Mouse (Mus musculus) neural tube, embryonic 12.5 days (tissue): ENCODE data around the gene Gm26620. TPM values are rescaled to one million over a fixed set of nuclear protein-coding genes. Genes with fewer than 3 reads are reported as not detected.

Experiments
- ATAC-seq: fragments of 200-750 bp; cut with Nextera tagmentation; 2 replicates; pipeline ENCODE4 v1.8.0; 2017; ENCODE audit warnings: low read depth, mild to moderate bottlenecking, moderate TSS enrichment, moderate library complexity; ENCODE audit not compliant: low FRiP score
- H3K27ac ChIP-seq: fragments of 300-500 bp; sonication (generic); 2 replicates; pipeline ENCODE4 v1.5.1; 2016
- H3K27me3 ChIP-seq: fragments of 300-500 bp; sonication (generic); replicated peaks from 2 replicates; pipeline ENCODE4 v1.6.1; 2016; ENCODE audit warnings: mild to moderate bottlenecking
- H3K36me3 ChIP-seq: fragments of 300-500 bp; sonication (generic); 2 replicates; pipeline ENCODE4 v1.6.1; 2016; ENCODE audit warnings: mild to moderate bottlenecking
- H3K4me1 ChIP-seq: fragments of 300-500 bp; sonication (generic); 2 replicates; pipeline ENCODE4 v1.6.1; 2016
- H3K4me2 ChIP-seq: fragments of 300-500 bp; sonication (generic); replicated peaks from 2 replicates; pipeline ENCODE4 v1.6.1; 2016; ENCODE audit warnings: mild to moderate bottlenecking
- H3K4me3 ChIP-seq: fragments of 300-500 bp; sonication (generic); 2 replicates; pipeline ENCODE4 v1.5.1; 2016
- H3K9ac ChIP-seq: fragments of 300-500 bp; sonication (generic); 2 replicates; pipeline ENCODE4 v1.6.1; 2016; ENCODE audit warnings: mild to moderate bottlenecking
- H3K9me3 ChIP-seq: fragments of 300-500 bp; sonication (generic); 2 replicates; pipeline ENCODE4 v1.6.1; 2016; ENCODE audit warnings: mild to moderate bottlenecking
- WGBS: fragments of 180-500 bp; shearing (Covaris S2); methylation state at CpG from one replicate; pipeline ENCODE4 v1.1.7; 2016; 5-methylcytosine and 5-hydroxymethylcytosine counted together
- polyA plus RNA-seq: library from polyadenylated mRNA; unstranded; fragments of >200 nt; fragmentation: Nextera tagmentation; extraction: Ambion mirVana; gene quantifications from 2 replicates; pipeline ENCODE4 v1.2.1, GENCODE M21; 2016

The Gm26620 gene
- polyA plus RNA-seq, 1 experiment from 2014 or later, result 0.51 TPM

DNA sequence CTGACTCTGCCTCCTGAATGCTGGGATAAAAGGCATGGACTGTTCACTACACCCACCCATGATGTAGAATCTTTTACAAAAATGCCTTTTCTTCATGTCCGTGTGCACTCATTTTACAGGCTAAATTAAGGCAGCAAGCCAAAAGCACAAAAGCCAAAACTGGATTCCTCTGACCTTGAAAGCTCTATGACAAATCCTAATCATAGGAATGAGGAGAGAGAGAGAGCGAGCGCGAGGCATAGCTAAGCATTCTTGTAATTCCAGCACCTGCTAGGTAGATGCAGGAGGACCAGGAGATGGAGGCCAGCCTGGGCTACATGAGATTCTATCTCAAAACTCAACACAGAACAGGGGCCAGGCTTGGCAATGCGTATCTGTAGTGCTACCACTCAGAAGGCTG is 8.0 kb upstream of the Gm26620 start:
- Histone ChIP-seq H3K4me1 (no peaks in the 10 kb centered on the region), H3K9me3 (no peaks in the 10 kb centered on the region), H3K27ac (no peak overlapping the region), H3K4me2 (no peak overlapping the region), H3K27me3 (no peaks in the 10 kb centered on the region), H3K9ac (no peak overlapping the region), H3K36me3 (peaks cover 37% of the 10 kb centered on the region), H3K4me3 (no peak overlapping the region)
- WGBS, result 96% methylated on average over 5 of the region's 5 CpGs
- no peak for ATAC-seq

DNA sequence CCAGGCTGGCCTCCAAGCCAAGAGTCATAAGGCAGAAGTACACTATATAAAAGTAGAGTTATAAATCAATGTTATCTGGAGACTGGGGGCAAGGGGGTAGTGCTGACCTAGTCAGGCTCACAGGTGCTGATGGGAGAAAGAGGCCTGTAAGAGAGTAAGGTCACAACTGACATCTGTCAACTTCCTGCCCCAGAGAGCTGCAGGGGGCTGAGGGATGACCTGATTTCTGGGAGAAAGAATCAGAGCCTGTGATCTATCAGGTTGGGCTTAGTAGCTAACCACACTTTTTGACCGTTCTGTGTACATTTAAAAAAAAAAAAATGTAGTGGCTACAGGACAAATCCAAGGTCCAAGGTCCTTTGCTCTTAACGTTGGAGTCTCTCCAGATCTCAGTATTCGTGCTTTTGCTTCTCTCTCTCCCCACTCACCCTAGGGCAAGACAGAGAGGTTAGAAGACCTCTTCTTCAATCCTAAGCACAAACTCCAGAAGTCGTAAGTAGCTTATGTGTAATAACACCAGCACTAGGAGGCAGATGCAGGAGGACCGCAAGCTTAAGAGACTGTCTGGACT is 1.9 kb upstream of the Gm26620 start:
- ATAC-seq, result no peak
- peaks cover 21% of the 10 kb centered on the region for H3K36me3 ChIP-seq
- WGBS, result 92% methylated on average over 5 of the region's 5 CpGs

DNA sequence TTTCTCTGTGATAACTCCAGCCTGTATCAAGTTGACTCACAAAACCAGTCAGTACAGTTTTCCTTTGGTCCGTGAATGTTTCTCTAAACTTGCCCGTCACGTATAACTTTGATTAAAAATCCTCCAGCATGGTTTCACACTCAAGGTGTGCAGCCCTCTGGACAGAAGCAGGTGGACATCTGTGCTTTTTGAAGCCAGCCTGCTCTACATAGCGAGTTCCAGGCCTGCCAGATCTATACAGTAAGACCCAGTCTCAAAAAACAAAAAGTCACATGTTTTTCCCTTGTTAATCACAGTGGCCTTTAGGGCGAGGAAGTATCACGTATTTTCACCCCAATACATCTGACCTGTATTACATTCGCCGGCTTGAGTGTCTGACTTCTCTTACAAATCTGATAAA is 475 bp upstream of the Gm26620 start:
- Histone ChIP-seq H3K4me3 (peak overlapping the region; percentile 73), H3K9ac (peak overlapping the region; percentile 71), H3K4me2 (peak overlapping the region; percentile 72), H3K27me3 (no peaks in the 10 kb centered on the region), H3K9me3 (no peaks in the 10 kb centered on the region), H3K4me1 (peaks cover 6% of the 10 kb centered on the region), H3K27ac (no peak overlapping the region), H3K36me3 (peaks cover 15% of the 10 kb centered on the region)
- 31% methylated on average over 8 of the region's 8 CpGs for WGBS
- ATAC-seq, result 0 out of 2 replicates have a peak, but pooled peaks have one; percentile 5

More for the DNA sequence above, 1.9 kb upstream of the Gm26620 start:
- H3K4me3 ChIP-seq, result no peak overlapping the region
- H3K4me2 ChIP-seq, result no peak overlapping the region
- H3K27ac ChIP-seq, result no peak overlapping the region
- H3K4me1 ChIP-seq, result peaks cover 6% of the 10 kb centered on the region
- H3K9ac ChIP-seq, result no peak overlapping the region
- no peaks in the 10 kb centered on the region for H3K27me3 ChIP-seq
- no peaks in the 10 kb centered on the region for H3K9me3 ChIP-seq

DNA sequence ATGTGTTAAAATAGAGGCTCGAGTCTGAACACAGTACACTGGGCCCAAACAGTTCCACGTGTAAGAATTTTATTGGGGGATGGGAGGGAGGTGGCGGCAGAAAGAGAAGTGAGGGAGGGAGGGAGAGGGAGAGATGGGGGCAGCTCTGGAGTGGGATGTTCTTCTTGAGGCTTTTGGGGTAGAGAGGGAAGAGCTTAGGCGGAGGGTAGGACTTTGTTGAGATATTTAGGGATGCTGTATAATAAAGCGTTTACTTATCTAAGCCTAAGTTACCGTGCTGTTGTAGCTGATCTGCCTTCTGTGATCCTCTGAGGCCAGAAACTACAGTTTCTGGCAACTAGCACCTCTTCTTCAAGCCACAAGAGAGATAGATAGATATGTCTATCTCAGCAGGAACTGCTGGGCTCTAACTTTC is 1.2 kb downstream of the Gm26620 start:
- 50% methylated on average over 6 of the region's 6 CpGs for WGBS

DNA sequence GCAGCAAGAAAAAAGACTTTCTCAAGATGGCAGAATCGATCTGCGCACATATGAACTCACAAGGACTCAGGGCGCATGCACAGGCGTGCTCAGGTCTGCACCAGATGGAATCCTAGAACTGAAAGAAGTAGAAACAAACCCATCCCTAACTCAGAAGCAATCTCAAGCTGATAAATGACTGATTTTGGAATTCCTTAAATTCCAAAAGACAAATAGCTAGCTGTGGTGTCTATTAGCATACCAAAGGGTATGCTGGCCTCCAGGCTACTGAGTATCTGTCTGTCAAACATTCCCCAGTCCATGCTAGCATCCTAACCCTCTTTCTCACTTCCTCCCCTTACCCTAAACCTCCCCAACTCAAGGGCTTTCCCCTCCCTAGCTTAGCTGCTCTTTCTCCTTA is 4.4 kb downstream of the Gm26620 start:
- WGBS, result 72% methylated on average over 4 of the region's 4 CpGs
- no peak overlapping the region for H3K27ac ChIP-seq
- H3K4me1 ChIP-seq, result peaks cover 4% of the 10 kb centered on the region
- no peaks in the 10 kb centered on the region for H3K9me3 ChIP-seq
- no peak overlapping the region for H3K9ac ChIP-seq
- ATAC-seq, result no peak
- H3K4me3 ChIP-seq, result no peak overlapping the region
- H3K27me3 ChIP-seq, result no peaks in the 10 kb centered on the region
- H3K36me3 ChIP-seq, result no peaks in the 10 kb centered on the region
- H3K4me2 ChIP-seq, result no peak overlapping the region

More for the DNA sequence above, 1.2 kb downstream of the Gm26620 start:
- Histone ChIP-seq H3K27me3 (no peaks in the 10 kb centered on the region), H3K9me3 (no peaks in the 10 kb centered on the region), H3K4me1 (peaks cover 6% of the 10 kb centered on the region), H3K36me3 (peaks cover 5% of the 10 kb centered on the region; the same call in 1 of the 2 replicates), H3K27ac (no peak overlapping the region), H3K4me2 (no peak overlapping the region), H3K4me3 (no peak overlapping the region), H3K9ac (no peak overlapping the region)
- ATAC-seq, result no peak

DNA sequence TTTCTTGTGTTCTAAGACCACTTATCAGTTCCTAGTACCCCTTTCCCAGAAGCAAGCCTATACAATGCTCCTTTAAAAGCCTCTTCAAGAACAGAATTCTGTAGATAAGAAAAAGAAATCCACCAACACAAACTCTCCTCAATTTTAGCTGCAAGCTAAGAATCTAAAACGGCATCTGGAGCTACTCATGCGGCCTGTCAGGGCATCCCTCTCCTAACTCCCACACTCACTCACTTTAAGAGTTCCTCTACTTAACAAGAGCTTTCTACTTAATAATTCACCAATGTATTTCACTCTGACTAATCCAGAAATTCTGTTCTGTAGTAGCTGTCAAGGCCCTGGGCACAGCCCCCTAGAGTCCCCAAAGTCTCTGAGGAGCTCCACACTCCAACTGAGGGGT is 6.8 kb downstream of the Gm26620 start:
- Histone ChIP-seq H3K4me3 (no peak overlapping the region), H3K9me3 (no peaks in the 10 kb centered on the region), H3K4me2 (no peak overlapping the region), H3K4me1 (no peaks in the 10 kb centered on the region), H3K9ac (no peak overlapping the region), H3K27me3 (no peaks in the 10 kb centered on the region), H3K27ac (no peak overlapping the region), H3K36me3 (no peaks in the 10 kb centered on the region)
- no peak for ATAC-seq
- 82% methylated on average over 2 of the region's 2 CpGs for WGBS

DNA sequence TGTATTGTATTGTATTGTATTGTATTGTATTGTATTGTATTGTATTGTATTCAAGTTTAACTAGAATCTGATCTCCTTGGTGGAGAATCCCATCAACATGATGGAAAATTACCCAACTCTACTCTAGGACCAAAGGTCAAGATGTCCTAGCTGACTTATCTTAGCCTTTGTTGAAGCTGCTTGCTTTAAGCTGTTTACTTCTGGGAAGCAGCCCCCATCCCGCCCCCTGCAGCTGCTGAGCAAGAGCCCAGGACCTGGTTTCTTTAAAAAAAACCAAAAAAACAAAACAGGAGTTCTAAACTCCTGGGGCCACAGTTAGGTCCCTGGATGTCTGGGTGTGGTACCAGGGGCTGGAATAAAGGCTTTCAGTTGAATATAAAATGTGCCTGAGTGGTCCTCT is 7.4 kb downstream of the Gm26620 start:
- H3K4me1 ChIP-seq, result no peaks in the 10 kb centered on the region
- no peak for ATAC-seq
- no peaks in the 10 kb centered on the region for H3K9me3 ChIP-seq
- no peak overlapping the region for H3K27ac ChIP-seq
- no peak overlapping the region for H3K4me2 ChIP-seq
- H3K36me3 ChIP-seq, result no peaks in the 10 kb centered on the region
- no peak overlapping the region for H3K4me3 ChIP-seq
- no peaks in the 10 kb centered on the region for H3K27me3 ChIP-seq
- H3K9ac ChIP-seq, result no peak overlapping the region
- WGBS, result 45% methylated on average over 1 of the region's 1 CpGs

DNA sequence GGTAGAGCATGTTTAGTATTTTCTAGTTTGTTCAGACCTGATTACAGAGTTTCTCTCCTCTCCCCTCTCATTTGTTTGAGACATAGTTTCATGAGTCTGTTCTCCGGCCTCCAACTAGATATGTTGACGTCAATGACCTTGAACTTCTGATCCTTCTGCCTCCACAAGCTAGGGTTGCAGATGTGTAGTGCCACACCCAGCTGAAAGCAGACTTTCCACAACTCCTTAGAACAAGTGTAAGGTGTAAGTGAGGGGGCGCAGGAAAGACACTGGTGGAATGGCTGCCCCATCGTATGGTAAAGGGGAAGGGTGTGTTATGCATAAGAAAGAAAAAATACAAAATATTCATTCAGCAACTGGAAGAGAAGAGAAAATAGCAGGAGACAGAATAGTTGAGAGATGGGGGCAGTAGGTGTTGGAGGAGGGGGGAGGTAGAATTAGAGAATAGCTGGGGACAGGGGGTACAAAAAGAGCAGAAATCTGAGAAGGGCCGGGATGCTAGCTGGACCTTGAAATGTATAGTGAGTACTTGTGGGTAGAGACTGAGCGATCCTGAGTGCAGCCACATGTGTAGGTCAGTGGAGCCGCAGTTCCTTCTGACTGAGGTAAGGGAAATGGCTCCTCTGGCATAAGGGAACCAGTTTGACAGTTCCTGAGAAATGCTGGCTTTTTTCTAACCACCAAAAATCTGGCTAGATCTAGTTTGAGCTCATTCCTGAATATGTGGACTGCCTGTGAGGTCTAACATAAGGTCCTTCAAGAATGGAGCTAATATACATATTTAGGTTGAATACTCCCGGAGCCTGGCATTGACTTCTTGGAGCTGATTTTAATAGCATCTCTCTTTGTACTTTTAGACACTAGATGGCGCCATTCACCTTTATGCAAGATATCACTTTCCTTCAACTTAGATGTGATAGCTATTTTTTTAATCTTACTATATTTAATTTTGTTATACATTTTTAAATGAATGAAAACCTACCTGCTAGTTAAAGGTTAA is 10.0 kb downstream of the Gm26620 start:
- Histone ChIP-seq H3K4me1 (no peaks in the 10 kb centered on the region), H3K9ac (no peak overlapping the region), H3K4me3 (no peak overlapping the region), H3K36me3 (no peaks in the 10 kb centered on the region), H3K9me3 (no peaks in the 10 kb centered on the region), H3K27ac (no peak overlapping the region), H3K4me2 (no peak overlapping the region), H3K27me3 (no peaks in the 10 kb centered on the region)
- ATAC-seq, result no peak
- 69% methylated on average over 9 of the region's 9 CpGs for WGBS

DNA sequence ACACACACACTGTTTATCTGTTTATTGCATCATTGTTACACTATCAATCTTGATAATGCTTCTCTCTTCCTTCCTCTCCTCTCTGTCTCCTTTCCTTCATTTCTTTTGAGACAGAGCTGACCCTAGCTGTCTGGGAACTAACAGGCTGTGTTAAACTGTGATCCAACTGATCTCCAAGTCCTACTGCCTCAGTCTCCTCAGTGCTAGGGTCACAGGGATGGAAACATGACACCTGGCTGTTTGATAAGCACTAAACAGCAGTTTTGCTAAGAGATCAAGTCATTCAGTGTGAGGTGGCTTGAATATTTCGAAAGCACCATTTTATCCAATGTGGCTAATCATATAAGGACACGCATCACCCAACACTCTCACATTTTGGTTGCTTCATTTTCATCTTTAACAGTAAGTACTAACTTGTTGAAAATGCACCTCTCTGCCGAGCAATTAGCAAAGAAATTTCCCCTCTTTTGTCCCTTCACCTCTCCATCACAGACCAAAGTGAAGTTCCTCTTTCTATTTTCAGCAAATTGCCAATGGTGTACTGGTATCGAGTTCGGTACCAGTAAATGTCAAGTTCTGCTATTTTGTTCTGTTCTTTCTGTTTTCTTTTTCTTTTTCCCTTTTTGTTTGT is 11.9 kb downstream of the Gm26620 start:
- H3K36me3 ChIP-seq, result no peaks in the 10 kb centered on the region
- WGBS, result 87% methylated on average over 5 of the region's 5 CpGs
- no peak for ATAC-seq

DNA sequence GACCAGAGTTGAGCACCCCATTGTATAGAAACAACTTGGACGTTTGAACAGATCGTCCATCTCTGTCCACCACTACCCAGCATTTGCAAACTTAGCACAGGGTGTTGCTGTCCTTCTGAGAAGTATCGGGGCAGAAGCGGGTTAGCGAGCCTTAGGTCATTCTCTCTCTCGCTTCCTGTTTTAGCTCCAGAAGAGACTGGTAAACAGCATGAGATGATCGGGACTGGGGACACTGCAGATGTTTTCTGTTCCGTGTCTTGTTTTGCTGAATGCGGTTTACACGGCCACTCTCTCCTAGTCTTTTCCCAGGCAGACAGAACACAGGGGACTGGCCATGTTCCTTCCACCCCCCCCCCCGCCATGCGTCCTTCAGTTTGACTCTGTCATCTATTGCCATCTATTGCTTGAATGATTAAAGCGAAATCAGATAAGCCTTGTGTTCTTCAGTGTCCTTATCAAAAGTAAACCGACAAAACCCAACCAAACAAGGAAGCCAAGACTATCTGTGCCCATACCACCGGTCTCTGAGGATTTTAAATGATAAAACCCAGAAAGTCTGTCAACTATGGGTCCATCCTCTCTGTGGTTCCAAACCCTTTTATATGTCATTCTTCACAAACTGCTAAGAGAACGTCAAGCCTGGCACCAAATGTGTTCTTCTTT is 13.7 kb downstream of the Gm26620 start:
- no peak overlapping the region for H3K27ac ChIP-seq
- ATAC-seq, result no peak

More for the DNA sequence above, 11.9 kb downstream of the Gm26620 start:
- Histone ChIP-seq H3K9ac (no peak overlapping the region), H3K4me3 (no peak overlapping the region), H3K27ac (no peak overlapping the region), H3K4me2 (no peak overlapping the region), H3K27me3 (no peaks in the 10 kb centered on the region), H3K9me3 (no peaks in the 10 kb centered on the region), H3K4me1 (no peaks in the 10 kb centered on the region)

DNA sequence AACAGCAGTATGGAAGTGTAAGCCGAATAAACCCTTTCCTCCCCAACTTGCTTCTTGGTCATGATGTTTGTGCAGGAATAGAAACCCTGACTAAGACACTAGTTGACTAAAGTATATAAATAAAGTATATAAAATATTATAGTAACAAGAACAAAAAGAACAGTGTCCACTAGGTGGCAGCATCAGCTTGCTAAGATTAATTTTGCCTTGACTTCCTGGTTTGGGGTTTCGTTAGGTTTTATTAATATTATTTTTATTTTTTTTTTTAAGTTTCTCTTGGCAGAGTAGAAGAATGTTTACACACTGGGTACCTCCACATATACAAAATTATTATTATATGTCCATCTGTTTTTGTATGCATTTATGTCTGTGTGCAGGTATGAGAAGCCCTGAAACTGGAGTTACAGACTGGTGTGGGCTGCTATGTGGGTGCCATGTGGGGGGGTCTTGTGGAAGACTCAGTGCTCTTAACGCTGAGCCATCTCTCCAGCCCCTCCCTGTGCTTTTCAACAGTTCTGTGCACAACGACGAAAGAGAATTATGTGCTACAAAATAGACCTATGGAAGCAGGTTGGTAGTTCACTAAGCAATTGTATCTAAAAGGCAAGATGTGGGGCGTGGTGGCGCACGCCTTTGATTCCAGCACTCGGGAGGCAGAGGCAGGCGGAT is 16.1 kb downstream of the Gm26620 start:
- Histone ChIP-seq H3K9ac (no peak overlapping the region), H3K27ac (no peak overlapping the region), H3K27me3 (peaks cover 6% of the 10 kb centered on the region), H3K9me3 (no peaks in the 10 kb centered on the region), H3K36me3 (no peaks in the 10 kb centered on the region), H3K4me3 (no peak overlapping the region), H3K4me1 (no peaks in the 10 kb centered on the region), H3K4me2 (peak overlapping the region; percentile 26; the same call in 1 of the 2 replicates)
- ATAC-seq, result no peak; the same call in 1 of the 2 replicates
- 38% methylated on average over 10 of the region's 10 CpGs for WGBS

More for the DNA sequence above, 13.7 kb downstream of the Gm26620 start:
- no peaks in the 10 kb centered on the region; the same call in 1 of the 2 replicates for H3K27me3 ChIP-seq
- no peak overlapping the region for H3K4me2 ChIP-seq
- no peaks in the 10 kb centered on the region for H3K9me3 ChIP-seq
- no peaks in the 10 kb centered on the region for H3K4me1 ChIP-seq
- H3K4me3 ChIP-seq, result no peak overlapping the region
- no peak overlapping the region for H3K9ac ChIP-seq
- no peaks in the 10 kb centered on the region for H3K36me3 ChIP-seq
- 76% methylated on average over 16 of the region's 16 CpGs for WGBS
